Mouse (Mus musculus) heart, embryonic 11.5 days (tissue): ENCODE results near the gene Dusp18. TPM values are rescaled to one million over a fixed set of nuclear protein-coding genes. Genes with fewer than 3 reads are reported as not detected.

Source experiments
- ATAC-seq: fragments of 200-750 bp; cut with Nextera tagmentation; replicated peaks from 2 replicates; pipeline ENCODE4 v1.8.0; 2017; ENCODE audit warnings: moderate library complexity; ENCODE audit not compliant: insufficient number of reproducible peaks, low FRiP score, low TSS enrichment
- H3K27ac ChIP-seq: fragments of 300-500 bp; sonication (generic); 2 replicates; pipeline ENCODE4 v1.5.1; 2014; ENCODE audit warnings: mild to moderate bottlenecking, low read depth, low read length
- H3K27me3 ChIP-seq: fragments of 300-500 bp; sonication (generic); 2 replicates; pipeline ENCODE4 v1.6.1; 2014; ENCODE audit warnings: mild to moderate bottlenecking, low read length, mixed read lengths; ENCODE audit not compliant: control insufficient read depth, insufficient read depth
- H3K36me3 ChIP-seq: fragments of 300-500 bp; sonication (generic); 2 replicates; pipeline ENCODE4 v1.6.1; 2014; ENCODE audit warnings: mild to moderate bottlenecking, low read length, moderate library complexity, mixed read lengths; ENCODE audit not compliant: control insufficient read depth, insufficient read depth
- H3K4me1 ChIP-seq: fragments of 300-500 bp; sonication (generic); 2 replicates; pipeline ENCODE4 v1.6.1; 2014; ENCODE audit warnings: low read length; ENCODE audit not compliant: control insufficient read depth, insufficient read depth
- H3K4me2 ChIP-seq: fragments of 300-500 bp; sonication (generic); 2 replicates; pipeline ENCODE4 v1.6.1; 2014; ENCODE audit warnings: mild to moderate bottlenecking, moderate library complexity
- H3K4me3 ChIP-seq: fragments of 300-500 bp; sonication (generic); 2 replicates; pipeline ENCODE4 v1.5.1; 2014; ENCODE audit warnings: low read depth, low read length
- H3K9ac ChIP-seq: fragments of 300-500 bp; sonication (generic); 2 replicates; pipeline ENCODE4 v1.6.1; 2014; ENCODE audit warnings: mild to moderate bottlenecking, low read depth, low read length, moderate library complexity
- H3K9me3 ChIP-seq: fragments of 300-500 bp; sonication (generic); replicated peaks from 2 replicates; pipeline ENCODE4 v1.6.1; 2016; ENCODE audit warnings: low read length; ENCODE audit not compliant: control insufficient read depth
- WGBS: fragments of 180-500 bp; shearing (Covaris S2); extraction: QIAGEN DNeasy Blood & Tissue Kit; methylation state at CpG from one replicate; pipeline ENCODE4 v1.1.7; 2014; ENCODE audit not compliant: insufficient replicate concordance; 5-methylcytosine and 5-hydroxymethylcytosine counted together
- polyA plus RNA-seq: library from polyadenylated mRNA; unstranded; fragments of >200 nt; fragmentation: Nextera tagmentation; extraction: Ambion mirVana; gene quantifications from 2 replicates; pipeline ENCODE4 v1.2.1, GENCODE M21; 2014

Gene Dusp18
- polyA plus RNA-seq, 1 experiment from 2014 or later, result 12.2 TPM

GRCm38 (mm10) chr11:3912875-3913271 is 17.8 kb downstream of the Dusp18 start:
- H3K4me2 ChIP-seq, result peak overlapping the region; percentile 96
- no peaks in the 10 kb centered on the region for H3K36me3 ChIP-seq
- H3K9me3 ChIP-seq, result no peaks in the 10 kb centered on the region
- peak overlapping the region; percentile 71 for H3K9ac ChIP-seq
- H3K4me1 ChIP-seq, result peaks cover 33% of the 10 kb centered on the region
- peak overlapping the region; percentile 65 for H3K4me3 ChIP-seq
- 0 out of 2 replicates have a peak, but pooled peaks cover 7% of the 10 kb centered on the region for H3K27me3 ChIP-seq
- ATAC-seq, result peak; percentile 20; the same call in 1 of the 2 replicates
- H3K27ac ChIP-seq, result no peak overlapping the region
- 6% methylated on average over 16 of the region's 16 CpGs for WGBS

- H3K36me3 ChIP-seq, result no peaks in the 10 kb centered on the region
- peak overlapping the region; percentile 65 for H3K4me3 ChIP-seq
- H3K4me1 ChIP-seq, result peaks cover 33% of the 10 kb centered on the region
- peak overlapping the region; percentile 96 for H3K4me2 ChIP-seq
- ATAC-seq, result peak; percentile 69
- 0 out of 2 replicates have a peak, but pooled peaks cover 7% of the 10 kb centered on the region for H3K27me3 ChIP-seq
- WGBS, result under 1% methylated on average over 65 of the region's 65 CpGs
- H3K9ac ChIP-seq, result peak overlapping the region; percentile 71
- H3K27ac ChIP-seq, result 0 out of 2 replicates have a peak overlapping the region, but pooled peaks have one; percentile 43
- no peaks in the 10 kb centered on the region for H3K9me3 ChIP-seq
These were observed 18.5 kb downstream of the Dusp18 start for GRCm38 (mm10) chr11:3913316-3914108.

- Histone ChIP-seq H3K27ac (0 out of 2 replicates have a peak within 1 kb of the TSS, but pooled peaks have one; percentile 50), H3K4me2 (peak within 1 kb of the TSS; percentile 96), H3K9ac (peak within 1 kb of the TSS; percentile 71), H3K4me1 (peaks cover 33% of the 10 kb centered on the region), H3K4me3 (peak within 1 kb of the TSS; percentile 65), H3K27me3 (0 out of 2 replicates have a peak, but pooled peaks cover 7% of the 10 kb centered on the region), H3K36me3 (no peaks in the 10 kb centered on the region), H3K9me3 (no peaks in the 10 kb centered on the region)
- ATAC-seq, result peak; percentile 33
- under 1% methylated on average over 28 of the region's 28 CpGs for WGBS
These were observed 19.2 kb downstream of the Dusp18 start, which contains the start of gene Slc35e4 for GRCm38 (mm10) chr11:3914109-3914840. Gene Slc35e4 (minus strand): TSS chr11:3914664.

- ATAC-seq, result no peak
- no peak overlapping the region for H3K4me2 ChIP-seq
These were observed 23.7 kb downstream of the Dusp18 start for GRCm38 (mm10) chr11:3918738-3919137.

GRCm38 (mm10) chr11:3920476-3920875 is 25.4 kb downstream of the Dusp18 start:
- WGBS, result 85% methylated on average over 7 of the region's 7 CpGs
- no peak overlapping the region for H3K4me2 ChIP-seq
- no peaks in the 10 kb centered on the region for H3K4me1 ChIP-seq
- no peaks in the 10 kb centered on the region for H3K27me3 ChIP-seq
- no peak overlapping the region for H3K27ac ChIP-seq
- H3K9me3 ChIP-seq, result no peaks in the 10 kb centered on the region
- H3K4me3 ChIP-seq, result no peak overlapping the region
- no peak overlapping the region for H3K9ac ChIP-seq
- ATAC-seq, result no peak
- H3K36me3 ChIP-seq, result peaks cover 8% of the 10 kb centered on the region

More at GRCm38 (mm10) chr11:3918738-3919137, 23.7 kb downstream of the Dusp18 start:
- WGBS, result 82% methylated on average over 1 of the region's 1 CpGs
- peaks cover 7% of the 10 kb centered on the region; the same call in 1 of the 2 replicates for H3K4me1 ChIP-seq
- H3K4me3 ChIP-seq, result no peak overlapping the region
- H3K9ac ChIP-seq, result no peak overlapping the region
- peaks cover 8% of the 10 kb centered on the region for H3K36me3 ChIP-seq
- H3K9me3 ChIP-seq, result no peaks in the 10 kb centered on the region
- no peak overlapping the region for H3K27ac ChIP-seq
- no peaks in the 10 kb centered on the region for H3K27me3 ChIP-seq

- no peak overlapping the region for H3K4me3 ChIP-seq
- no peak for ATAC-seq
- WGBS, result 32% methylated on average over 8 of the region's 8 CpGs
- no peaks in the 10 kb centered on the region for H3K27me3 ChIP-seq
- no peak overlapping the region for H3K4me2 ChIP-seq
- peaks cover 8% of the 10 kb centered on the region for H3K36me3 ChIP-seq
- H3K4me1 ChIP-seq, result no peaks in the 10 kb centered on the region
- no peaks in the 10 kb centered on the region for H3K9me3 ChIP-seq
- H3K27ac ChIP-seq, result no peak overlapping the region
- H3K9ac ChIP-seq, result no peak overlapping the region
These were observed 26.3 kb downstream of the Dusp18 start for GRCm38 (mm10) chr11:3921281-3921850.

GRCm38 (mm10) chr11:3922115-3922514 is 27.1 kb downstream of the Dusp18 start:
- Histone ChIP-seq H3K9ac (no peak overlapping the region), H3K4me3 (no peak overlapping the region), H3K9me3 (no peaks in the 10 kb centered on the region), H3K4me1 (no peaks in the 10 kb centered on the region), H3K27me3 (no peaks in the 10 kb centered on the region), H3K4me2 (no peak overlapping the region), H3K27ac (no peak overlapping the region), H3K36me3 (peaks cover 10% of the 10 kb centered on the region)
- no peak for ATAC-seq
- 91% methylated on average over 9 of the region's 9 CpGs for WGBS

GRCm38 (mm10) chr11:3922731-3923130 is 27.7 kb downstream of the Dusp18 start:
- no peaks in the 10 kb centered on the region for H3K4me1 ChIP-seq
- H3K4me3 ChIP-seq, result no peak overlapping the region
- 84% methylated on average over 6 of the region's 6 CpGs for WGBS
- H3K36me3 ChIP-seq, result peaks cover 10% of the 10 kb centered on the region
- no peak overlapping the region for H3K4me2 ChIP-seq
- no peak overlapping the region for H3K9ac ChIP-seq
- ATAC-seq, result no peak
- no peak overlapping the region for H3K27ac ChIP-seq
- H3K9me3 ChIP-seq, result no peaks in the 10 kb centered on the region
- H3K27me3 ChIP-seq, result no peaks in the 10 kb centered on the region
